Mouse (Mus musculus) layer of hippocampus, adult 8-10 months (tissue): Measurements from ENCODE around the gene Rora. TPM values are rescaled to one million over a fixed set of nuclear protein-coding genes. Genes with fewer than 3 reads are reported as not detected.
A peak's percentile ranks its signal among the peaks of the same experiment; 100 is the strongest.

ENCODE experiments used
- DNase-seq, 2 experiments: peaks; one replicate each; pipeline ENCODE4 v3.0.0; 2022; ENCODE audit warnings: low spot score in 2 of 2
- total RNA-seq, 4 experiments: library from RNA; stranded (reverse); gene quantifications; 2 replicates each; pipeline ENCODE4 v1.2.4; 2022

Rora gene
- total RNA-seq, 4 experiments from 2014 or later: 35.1 to 41.5 (median 36.6) TPM

DNA sequence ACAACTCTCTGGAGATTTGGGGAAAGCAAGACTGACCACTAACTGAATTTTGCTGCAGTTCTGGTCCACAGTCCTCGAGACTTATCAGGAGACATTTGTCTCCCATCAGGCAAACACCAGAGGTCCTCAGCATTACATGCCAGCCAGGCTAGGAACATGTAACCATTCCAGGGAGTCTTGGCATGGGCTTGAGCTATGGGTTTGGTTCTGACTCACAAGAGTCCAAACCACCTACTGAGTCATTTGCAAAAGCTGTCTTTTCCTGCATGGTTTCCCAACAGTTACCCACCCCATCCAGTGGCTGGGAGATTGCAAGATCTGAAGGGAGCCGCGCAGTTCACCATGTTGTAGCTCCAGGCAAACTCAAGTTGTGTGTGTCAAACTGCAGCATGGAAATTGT is 290.4 kb downstream of the Rora start:
- DNase-seq: no peak

DNA sequence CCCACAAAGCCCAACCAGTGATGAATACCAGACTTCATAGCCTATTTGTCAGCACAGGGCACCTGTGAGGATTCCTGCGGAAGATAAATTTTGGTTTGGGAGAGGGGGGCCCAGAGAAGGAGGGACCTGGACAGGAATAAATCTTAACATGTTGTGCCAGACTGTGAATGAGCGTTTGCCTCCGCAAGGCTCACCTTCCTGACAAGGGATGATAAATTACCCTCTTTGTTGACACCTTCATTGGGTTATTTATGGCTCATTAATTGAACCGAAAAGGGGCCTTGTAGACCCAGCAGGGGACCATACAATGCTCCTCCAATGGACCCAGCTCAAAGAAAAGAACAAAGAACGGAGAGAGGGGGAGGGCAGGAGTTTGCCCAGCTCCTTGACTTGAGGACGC is 294.1 kb downstream of the Rora start:
- DNase-seq: no peak

DNA sequence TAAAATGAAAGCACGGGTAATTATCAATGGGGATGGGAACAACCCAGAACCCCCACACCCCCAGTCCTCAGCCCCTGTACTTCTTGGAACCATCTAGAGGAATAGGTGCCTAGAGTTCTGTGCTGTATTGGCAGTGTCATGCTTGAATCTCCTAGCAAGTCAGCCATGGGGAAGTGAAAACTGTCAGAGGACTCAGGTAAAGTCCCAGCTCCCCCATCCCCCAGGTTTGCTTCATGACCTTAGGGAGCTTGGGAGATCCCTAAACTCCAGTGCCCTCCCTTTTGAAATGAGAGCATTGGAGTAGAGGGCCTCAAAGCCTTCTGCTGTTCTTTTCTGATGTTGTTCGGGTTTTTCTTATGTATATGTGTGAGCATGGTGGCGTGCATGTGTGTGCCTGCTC is 294.6 kb downstream of the Rora start:
- DNase-seq: no peak

DNA sequence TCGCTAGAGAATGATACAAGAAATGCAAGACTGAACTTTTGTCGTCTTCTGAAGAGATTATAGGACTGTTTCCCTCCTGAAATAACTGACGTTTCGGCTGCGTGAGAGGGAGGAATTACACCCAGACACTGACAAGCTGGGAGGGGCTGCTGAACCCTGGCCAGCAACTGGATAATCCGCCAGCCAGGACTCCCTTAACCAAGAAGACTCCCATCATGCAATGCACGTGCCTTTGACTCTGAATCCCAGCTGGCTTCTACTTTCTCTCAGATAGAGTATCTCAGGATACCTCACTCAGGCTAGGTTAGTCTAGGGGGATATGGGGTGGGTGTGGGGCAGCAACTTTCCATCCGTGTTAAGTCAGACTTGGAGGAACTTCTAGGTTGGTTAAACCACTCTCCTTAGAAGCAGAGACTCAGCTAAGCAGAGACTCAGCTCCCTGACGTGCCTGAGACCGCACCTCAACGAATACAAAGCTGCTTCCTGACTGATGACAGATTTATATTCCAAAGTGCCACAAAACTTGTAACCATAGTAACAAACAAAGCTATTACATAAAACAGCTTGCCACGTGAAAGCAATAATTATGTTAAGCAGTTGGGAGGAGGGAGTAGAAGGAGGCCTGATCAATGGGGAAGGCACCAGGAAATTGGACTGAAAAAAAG is 302.8 kb downstream of the Rora start:
- DNase-seq: no peak

DNA sequence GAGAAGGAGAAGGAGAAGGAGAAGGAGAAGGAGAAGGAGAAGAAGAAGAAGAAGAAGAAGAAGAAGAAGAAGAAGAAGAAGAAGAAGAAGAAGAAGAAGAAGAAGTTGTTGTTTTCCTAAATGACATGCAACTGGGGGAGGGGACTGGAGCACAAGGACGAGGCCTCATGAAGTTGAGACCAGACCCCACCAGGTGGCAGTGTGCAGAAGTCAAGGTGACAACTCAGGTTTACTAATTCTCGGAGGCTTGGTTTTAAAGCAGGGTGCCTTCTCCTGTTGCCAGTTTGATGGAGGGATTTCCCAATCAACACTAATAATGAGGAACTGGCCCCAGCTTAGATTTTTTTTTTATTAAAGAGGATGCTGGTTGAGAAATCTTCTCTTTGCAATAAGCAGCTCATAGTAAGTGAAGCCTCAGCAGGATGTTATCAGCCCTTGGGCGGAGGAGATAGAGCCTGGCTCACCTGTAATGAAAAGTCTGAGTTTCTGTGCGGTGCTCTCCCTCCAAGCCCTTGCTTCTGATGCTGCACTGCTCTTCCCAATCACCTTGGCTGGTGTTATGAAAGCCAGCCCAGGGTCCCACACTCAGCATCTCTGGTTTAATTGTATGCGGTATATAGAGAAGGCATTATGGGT is 303.5 kb downstream of the Rora start:
- DNase-seq: peak in 1 of 2 experiments; percentile 14

DNA sequence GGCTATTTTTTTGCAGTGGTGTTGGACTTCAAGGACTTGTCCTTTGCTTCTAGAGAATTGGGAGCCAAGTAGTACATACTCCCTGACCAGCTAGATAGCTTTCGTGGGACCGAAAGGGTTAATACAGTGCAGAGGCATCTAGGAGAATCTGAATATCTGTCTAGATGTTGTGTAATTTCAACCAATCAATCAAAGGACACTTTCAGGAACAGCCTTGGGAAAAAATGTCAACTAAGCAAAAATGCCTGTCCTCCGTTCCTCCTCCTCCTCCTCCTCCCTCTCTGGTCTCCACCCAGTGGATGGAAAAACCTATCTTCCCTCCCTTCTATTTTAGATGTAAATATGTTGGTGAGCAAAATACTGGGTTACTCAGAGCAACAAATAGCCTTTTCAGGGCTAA is 304.2 kb downstream of the Rora start:
- DNase-seq: no peak

DNA sequence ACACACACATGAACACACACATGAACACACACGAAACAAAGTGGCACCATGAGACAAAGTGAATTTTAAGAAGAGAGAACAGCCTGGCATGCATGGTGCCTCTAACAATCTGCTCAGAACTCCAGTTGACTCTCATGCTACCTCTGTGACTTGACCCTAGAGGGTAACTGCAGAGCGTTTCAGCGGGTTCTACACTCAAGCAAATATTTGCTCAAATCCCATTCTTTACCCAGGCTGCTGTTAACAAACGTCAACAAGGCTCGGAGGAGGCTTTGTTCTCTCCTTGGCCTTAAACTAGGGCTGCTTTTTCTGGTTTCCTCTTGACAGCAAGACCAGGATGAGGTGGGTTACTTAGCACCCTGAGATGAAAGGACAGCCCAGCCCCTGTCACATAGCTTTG is 305.3 kb downstream of the Rora start:
- DNase-seq: no peak

DNA sequence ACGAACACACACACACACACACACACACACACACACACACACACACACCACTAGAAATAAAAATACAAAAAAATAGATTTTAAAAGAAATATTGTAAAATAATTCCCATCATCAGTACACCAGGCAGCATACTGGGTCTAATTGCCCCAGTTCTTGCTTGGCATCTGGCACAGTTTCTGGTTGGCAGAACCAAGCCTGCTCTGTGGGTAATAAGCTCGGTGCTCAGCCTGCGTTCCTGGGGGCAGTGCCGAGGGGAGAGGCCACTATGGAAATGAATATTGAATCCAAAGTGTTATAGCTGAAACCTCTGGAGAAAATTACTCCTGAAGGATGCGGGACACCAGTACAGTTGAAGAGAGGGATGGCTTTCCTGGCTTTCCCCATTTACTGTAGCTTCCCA is 310.3 kb downstream of the Rora start:
- DNase-seq: peak in 1 of 2 experiments; percentile 18

DNA sequence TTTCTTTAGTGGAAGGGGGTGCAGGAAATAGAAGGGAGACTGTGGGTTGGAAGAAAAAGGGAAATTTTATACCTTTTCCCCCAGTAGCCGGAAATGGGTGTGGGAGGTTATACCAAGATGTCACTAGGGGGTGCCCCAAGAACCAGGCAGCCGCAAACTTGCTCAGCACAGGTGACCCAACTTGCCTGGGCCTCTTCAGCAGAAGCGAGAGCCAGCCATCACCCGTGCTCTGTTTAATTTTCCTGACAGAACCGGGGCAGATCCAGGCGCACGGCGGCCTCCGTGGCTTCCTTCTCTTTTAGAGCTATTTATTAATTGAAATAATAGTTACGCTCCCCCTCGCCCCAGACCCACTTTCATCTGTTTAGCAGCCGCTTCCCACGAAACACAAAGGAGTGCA is 313.0 kb downstream of the Rora start:
- DNase-seq: no peak

DNA sequence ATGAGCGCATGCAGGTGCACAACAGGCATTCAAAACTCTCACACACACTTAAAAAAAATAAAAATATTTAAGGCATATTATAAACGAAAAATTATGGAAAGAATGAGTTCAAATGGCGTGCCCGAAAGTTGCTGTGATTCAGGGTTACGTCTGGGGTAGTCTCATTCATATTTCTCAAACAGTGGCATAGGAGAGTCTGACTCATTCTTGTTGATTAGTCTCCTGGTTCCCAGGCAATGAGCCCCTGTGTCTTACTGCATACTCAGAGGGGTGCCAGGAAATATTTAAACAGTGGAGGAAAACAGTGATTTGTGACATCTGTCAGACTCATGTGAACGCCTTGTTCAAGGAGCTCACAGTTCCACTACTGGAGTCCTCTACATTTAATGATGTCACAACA is 316.5 kb downstream of the Rora start:
- DNase-seq: no peak

DNA sequence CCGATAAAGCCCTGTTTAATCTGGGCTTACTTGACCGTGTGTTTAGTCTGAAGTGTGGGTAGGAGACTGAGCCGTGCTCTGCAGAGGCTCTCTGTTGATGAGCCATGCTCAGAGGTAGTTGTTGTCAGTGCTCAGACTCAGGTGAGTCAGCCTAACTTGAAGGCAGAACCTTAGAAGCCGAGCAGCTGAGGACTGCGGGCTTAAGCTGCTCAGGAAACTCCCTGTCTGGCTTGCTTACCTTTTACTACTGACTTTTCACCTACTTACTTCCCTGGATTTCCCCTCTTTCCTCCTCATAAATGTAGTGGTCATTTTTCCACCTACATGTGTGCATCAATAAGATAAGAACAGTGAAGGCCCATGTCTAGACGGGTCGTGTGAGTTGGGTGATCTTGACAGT is 318.7 kb downstream of the Rora start:
- no peak for DNase-seq

DNA sequence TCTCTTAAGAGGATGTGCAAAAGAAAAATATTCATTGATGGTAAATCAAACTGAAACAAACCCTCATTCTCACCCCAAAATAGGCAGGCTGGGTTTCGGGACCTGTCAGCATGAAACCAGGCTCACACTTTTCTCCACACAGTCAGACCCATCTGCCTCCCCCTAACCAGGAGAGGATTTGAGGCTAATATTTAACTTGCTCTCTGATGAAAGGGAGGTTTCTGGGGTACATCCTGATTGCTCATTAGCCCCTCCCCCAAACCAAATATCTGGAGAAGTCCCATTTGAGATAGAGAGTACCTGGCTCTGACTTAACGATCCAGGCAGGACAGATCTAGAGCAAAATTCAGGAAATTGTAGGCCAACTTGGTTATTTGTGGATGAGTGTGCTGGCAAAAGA is 320.9 kb downstream of the Rora start:
- no peak for DNase-seq

DNA sequence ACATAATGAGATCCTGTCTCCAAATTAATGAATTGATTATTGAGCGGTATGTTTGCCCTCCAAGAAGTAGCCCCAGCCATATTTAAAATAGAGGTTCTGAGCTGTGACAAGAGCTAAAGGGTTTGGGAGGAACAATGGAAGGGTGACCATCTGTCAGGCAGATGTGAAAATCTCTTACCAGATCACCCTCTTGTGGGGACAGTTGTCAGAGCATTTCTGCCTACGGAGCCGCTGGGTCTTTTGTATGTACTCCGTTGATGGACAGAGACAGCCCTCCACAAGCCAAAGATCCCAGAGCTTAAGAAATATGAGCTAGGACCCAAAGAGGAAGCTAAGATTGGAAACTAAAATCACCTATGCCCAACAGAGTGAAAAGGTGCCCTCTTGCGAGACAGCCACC is 322.6 kb downstream of the Rora start:
- DNase-seq: no peak

DNA sequence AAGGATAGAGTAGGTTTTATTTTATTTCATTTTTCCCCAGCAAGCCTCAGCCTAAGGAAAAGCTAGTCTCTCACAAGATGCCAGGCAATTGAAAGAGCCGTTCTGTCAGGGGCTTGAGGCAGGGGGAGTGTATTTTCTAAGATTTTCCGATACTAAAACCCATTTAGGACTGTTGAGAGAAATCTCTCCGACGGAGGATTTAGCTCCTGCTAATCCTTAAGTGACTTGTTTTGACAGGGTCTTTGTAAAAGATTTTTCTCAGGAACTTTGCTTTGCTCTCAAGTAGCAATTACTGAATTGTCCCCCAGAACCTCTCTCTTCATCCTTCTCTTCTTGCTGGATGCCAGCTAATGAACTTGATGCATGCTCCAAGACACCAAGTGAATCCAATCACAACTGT is 323.3 kb downstream of the Rora start:
- no peak for DNase-seq

DNA sequence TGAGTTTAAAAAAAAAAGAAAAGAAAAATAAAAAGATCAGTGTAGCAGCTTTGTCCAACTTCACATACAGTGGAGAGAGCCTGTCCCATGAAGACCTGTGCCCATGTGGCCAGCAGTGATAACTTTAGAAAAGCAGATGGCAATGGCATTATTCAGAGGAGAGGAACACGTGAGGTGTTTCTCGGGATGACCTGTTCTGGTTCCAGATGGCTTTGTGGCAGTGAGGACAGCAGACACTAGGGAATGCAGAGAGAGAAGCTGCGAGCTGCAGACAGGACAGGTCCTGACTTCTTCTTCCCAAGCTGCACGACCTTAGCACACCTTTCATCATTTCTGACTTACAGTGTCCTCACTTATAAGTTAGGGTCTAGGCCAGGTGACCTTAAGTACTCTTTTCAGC is 325.1 kb downstream of the Rora start:
- DNase-seq: no peak

DNA sequence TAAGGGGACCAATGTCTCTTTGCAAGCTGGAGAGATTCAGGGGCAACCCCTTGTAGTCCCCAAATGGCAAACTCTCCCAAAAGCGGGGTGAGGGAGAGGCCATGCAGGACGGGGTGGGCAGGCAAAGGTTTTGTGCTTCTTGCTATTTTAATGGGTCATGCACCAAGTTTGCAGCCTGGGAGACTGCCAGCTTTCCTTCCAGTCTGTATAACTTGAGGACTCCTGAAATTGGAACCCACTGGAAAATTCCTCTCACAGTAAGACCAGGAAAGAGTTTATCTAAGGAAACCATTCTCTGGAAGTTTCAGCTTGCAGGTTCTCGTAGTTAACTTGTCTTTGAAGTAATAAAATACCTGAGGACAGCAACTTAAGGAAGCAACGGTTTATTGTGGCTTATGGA is 326.5 kb downstream of the Rora start:
- no peak for DNase-seq

DNA sequence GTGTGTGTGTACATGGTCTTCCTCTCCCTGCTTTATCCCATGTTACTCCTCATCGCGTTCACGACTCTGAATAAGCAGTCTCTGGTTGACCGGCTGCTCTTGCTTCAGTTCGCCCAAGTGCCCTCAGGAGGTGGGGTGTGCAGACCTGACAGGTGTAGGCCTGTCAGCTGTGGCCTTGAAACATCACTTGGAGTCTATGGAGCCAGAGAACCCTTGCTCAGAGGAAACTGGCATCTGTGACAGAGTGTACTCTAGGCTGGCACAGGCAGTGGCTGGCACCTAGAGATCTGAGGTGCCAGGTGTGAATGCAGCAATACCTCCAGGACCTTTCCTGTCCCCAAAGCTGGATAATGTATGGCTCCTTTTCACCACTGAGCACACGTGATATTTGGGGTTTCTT is 331.5 kb downstream of the Rora start:
- DNase-seq: no peak

DNA sequence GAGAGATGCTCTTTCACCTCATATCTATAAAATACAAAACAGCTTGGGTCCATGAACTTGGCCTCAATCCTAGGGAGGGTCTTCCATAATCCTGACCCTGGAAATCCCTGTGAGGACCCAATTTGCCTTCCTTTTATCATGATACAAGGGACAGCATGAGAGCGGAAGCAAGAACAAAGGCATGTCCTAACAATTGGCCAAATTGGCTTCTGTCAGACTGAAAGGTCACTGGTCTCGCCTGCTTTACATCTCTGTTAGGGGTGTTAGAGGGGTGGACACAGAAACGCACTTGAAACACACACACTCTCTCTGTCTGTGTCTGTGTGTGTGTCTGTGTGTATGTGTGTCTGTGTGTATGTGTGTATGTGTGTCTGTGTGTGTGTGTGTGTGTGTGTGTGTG is 332.2 kb downstream of the Rora start:
- no peak for DNase-seq

DNA sequence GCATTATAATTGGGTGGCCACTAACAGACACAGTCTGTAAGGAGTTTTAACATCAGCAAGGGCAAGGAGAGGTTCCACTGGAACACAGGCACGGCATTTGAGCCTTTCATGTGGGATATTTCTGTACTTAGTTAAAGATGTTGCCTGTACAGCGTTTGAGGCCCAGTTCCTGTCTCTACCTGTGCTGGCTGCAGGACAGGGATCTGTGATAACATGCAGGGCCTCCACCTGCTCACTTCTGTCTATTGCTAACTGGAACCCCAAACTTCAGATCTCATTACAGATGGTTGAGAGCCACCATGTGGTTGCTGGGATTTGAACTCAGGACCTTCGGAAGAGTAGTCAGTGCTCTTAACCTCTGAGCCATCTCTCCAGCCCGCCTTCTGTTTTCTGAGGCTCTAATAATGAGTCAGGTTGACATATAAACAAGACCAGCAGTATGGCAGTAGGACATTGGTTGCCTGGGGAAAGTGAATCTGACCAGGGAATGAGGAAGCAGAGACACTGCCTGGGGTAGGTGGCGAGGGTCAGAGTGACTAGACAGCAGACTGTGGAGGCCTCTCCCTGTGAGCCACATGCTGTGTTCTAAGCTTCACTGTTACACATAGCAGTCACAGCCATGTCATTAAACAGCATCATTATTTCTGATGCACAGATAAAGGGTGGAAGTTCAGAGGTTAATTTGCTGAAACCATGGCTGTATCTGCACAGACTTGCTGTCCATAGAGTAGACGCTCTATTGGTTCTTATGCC is 333.9 kb downstream of the Rora start:
- DNase-seq: no peak

DNA sequence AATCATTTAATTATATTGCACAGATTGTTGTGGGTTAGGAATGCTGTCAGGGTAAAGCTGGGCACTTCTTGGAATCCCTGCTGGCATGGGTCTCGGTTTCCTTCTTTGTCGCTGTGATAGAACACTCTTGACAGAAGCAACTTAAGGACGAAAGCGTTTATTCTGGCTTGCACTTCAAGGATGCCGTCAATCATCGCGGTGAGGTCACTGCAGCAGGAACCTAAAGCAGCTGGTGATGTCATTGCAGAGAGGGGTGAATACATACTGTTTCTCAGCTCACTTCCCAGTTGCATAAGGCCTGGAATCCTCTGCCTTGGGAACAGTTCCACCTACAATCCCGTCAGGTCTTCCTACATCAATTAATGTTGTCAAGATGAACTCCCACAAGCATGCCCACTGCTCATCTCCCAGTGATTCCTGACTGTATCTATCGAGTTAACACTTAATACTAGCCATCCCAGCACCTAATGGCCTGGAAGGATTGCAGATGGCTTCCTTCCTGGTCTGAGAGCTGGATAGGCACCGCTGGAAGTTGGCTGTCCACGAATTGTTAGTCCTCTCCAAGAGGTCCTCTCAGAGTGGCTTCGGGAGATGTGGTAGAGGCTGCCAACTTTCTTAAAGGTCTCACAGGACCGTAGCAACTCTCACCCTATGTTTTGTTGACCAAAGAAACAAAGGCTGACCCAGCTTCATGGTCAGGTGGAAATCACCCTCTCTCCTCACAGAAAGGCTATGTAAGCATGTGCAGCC is 334.8 kb downstream of the Rora start:
- DNase-seq: no peak

DNA sequence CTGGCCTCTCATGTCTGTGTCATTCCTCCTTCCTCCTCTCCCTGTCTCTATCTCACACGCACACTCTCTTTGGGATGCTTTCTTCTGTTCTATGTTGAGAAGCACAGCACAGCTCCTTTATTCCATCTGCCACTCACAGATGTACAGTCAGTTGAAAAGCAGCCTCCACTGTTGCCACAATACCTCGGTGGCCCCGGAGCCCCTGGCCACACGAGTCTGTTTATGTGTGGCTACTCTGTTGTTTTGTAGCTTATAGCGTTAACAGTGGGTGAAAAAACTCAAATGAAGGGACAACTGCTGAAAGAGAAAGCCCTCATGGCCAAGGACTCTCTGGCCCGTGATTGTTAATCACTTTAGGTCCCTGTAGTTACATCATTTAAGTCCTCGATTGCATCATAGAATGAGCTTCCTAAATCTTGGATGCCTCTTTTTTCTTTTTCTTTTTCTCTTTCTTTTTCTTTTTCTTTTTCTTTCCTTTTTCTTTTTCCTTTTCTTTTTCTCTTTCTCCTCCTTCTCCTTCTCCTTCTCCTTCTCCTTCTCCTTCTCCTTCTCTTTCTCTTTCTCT is 336.4 kb downstream of the Rora start:
- no peak for DNase-seq

DNA sequence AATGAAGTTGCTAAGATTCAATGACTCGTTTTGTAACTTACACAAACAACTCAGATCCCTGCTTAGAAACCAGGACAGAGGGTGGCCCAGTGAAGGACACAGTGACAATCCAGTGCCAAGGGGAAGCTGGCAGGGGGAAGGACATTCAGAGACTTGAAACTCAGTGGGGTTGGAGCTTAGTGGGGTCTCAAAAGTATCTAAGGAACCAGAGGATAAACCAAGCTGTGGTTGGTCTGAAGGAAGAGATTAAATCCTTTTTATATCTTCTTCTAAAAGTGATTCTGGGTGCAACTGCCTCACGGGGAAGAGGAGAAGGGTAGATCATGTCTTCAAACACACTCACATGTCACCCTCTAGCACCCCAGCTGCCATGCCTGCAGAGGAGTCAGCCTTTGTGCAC is 340.3 kb downstream of the Rora start:
- DNase-seq: no peak
